Mouse (Mus musculus): Measurements from ENCODE around the gene Folr2. TPM values are rescaled to one million over a fixed set of nuclear protein-coding genes. Genes with fewer than 3 reads are reported as not detected.

The Folr2 gene
- polyA plus RNA-seq (2015; fragmentation: Nextera tagmentation; extraction: Ambion mirVana): 1.3 and 2.0 TPM in 2 replicates

GRCm38 (mm10) chr7:101857094-101857493 is at the start of gene Folr2:
Gene Folr2 (minus strand): TSS chr7:101857194.
- 78% methylated on average over 4 of the region's 4 CpGs for WGBS
- H3K4me3 ChIP-seq (ENCODE audit: low read depth, low read length): no peak within 1 kb of the TSS
- no peaks in the 10 kb centered on the region for H3K4me1 ChIP-seq (replicated peaks; ENCODE audit: control insufficient read depth, insufficient read depth)
- DNase-seq (ENCODE audit: low spot score): no peak
- no peak within 1 kb of the TSS for H3K9ac ChIP-seq (ENCODE audit: low read length)
- H3K4me2 ChIP-seq (replicated peaks; ENCODE audit: low read depth): no peak within 1 kb of the TSS
- H3K9me3 ChIP-seq (ENCODE audit: control insufficient read depth, low read length): no peaks in the 10 kb centered on the region
- ATAC-seq (ENCODE audit: low FRiP score, low TSS enrichment): no peak
- no peaks in the 10 kb centered on the region for H3K27me3 ChIP-seq (ENCODE audit: control insufficient read depth, insufficient read depth, low read length)
- H3K27ac ChIP-seq (replicated peaks): no peak within 1 kb of the TSS
- no peak for TF ChIP-seq CTCF (IDR thresholded peaks at IDR 0.05; ENCODE audit: low read depth)
- TF ChIP-seq EP300 (optimal IDR thresholded peaks at IDR 0.05): no peak
- H3K36me3 ChIP-seq (ENCODE audit: control insufficient read depth, insufficient read depth, low read length): no peaks in the 10 kb centered on the region

- Histone ChIP-seq H3K4me1 (replicated peaks; ENCODE audit: control insufficient read depth, insufficient read depth) (peaks cover 5% of the 10 kb centered on the region), H3K9ac (ENCODE audit: low read length) (peak overlapping the region; percentile 95), H3K4me2 (replicated peaks; ENCODE audit: low read depth) (peak overlapping the region; percentile 64), H3K4me3 (ENCODE audit: low read depth, low read length) (peak overlapping the region; percentile 82), H3K36me3 (ENCODE audit: control insufficient read depth, insufficient read depth, low read length) (peaks cover 6% of the 10 kb centered on the region), H3K9me3 (ENCODE audit: control insufficient read depth, low read length) (no peaks in the 10 kb centered on the region), H3K27me3 (ENCODE audit: control insufficient read depth, insufficient read depth, low read length) (no peaks in the 10 kb centered on the region), H3K27ac (replicated peaks) (peak overlapping the region; percentile 31; the same call in 1 of the 2 replicates)
- WGBS: 54% methylated on average over 8 of the region's 8 CpGs
- ATAC-seq (ENCODE audit: low FRiP score, low TSS enrichment) (no peak), DNase-seq (ENCODE audit: low spot score) (no peak)
- no peak for TF ChIP-seq CTCF (IDR thresholded peaks at IDR 0.05; ENCODE audit: low read depth)
- no peak for TF ChIP-seq EP300 (optimal IDR thresholded peaks at IDR 0.05)
Observed at GRCm38 (mm10) chr7:101906696-101907095, 49.7 kb upstream of the Folr2 start.

DNA sequence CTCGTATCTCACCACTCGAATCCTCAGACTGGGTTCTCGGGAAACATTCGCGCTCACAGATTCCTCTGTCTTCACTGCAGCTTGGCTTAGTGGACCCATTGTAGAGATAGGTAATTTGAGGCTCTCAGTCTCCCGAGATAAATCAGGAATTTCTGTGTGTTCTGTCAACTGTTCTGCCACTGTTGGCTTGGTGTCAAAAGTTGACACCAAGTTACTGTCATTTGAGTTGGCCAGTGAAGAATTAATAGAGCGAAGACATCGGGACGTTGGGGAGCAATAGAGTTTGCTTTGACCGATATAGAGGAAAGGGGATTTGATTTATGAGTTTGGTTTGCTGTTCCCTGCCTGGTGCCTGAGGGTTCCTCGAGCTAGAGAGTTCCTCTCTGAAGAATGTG is 49.3 kb upstream of the Folr2 start, which contains the start of gene Tomt:
Gene Tomt, minus strand, starts transcription at position 73 of the 395 bp plus-strand sequence.
- ATAC-seq (ENCODE audit: low FRiP score, low TSS enrichment) (no peak), DNase-seq (ENCODE audit: low spot score) (no peak)
- WGBS: 9% methylated on average over 11 of the region's 11 CpGs
- Histone ChIP-seq H3K9ac (ENCODE audit: low read length) (peak within 1 kb of the TSS; percentile 95), H3K27ac (replicated peaks) (peak within 1 kb of the TSS; percentile 96), H3K27me3 (ENCODE audit: control insufficient read depth, insufficient read depth, low read length) (no peaks in the 10 kb centered on the region), H3K36me3 (ENCODE audit: control insufficient read depth, insufficient read depth, low read length) (peaks cover 6% of the 10 kb centered on the region), H3K4me1 (replicated peaks; ENCODE audit: control insufficient read depth, insufficient read depth) (peaks cover 5% of the 10 kb centered on the region), H3K4me2 (replicated peaks; ENCODE audit: low read depth) (peak within 1 kb of the TSS; percentile 65), H3K9me3 (ENCODE audit: control insufficient read depth, low read length) (no peaks in the 10 kb centered on the region), H3K4me3 (ENCODE audit: low read depth, low read length) (peak within 1 kb of the TSS; percentile 82)
- TF ChIP-seq CTCF (IDR thresholded peaks at IDR 0.05; ENCODE audit: low read depth): no peak
- TF ChIP-seq EP300 (optimal IDR thresholded peaks at IDR 0.05): no peak

GRCm38 (mm10) chr7:101905561-101906286 is 48.7 kb upstream of the Folr2 start, which contains the start of gene Lamtor1:
Gene Lamtor1 (plus strand): TSS chr7:101905904.
- WGBS: under 1% methylated on average over 59 of the region's 61 CpGs
- TF ChIP-seq EP300 (optimal IDR thresholded peaks at IDR 0.05) (peak; percentile 3), CTCF (IDR thresholded peaks at IDR 0.05; ENCODE audit: low read depth) (0 out of 2 replicates have a peak, but pooled peaks have one; percentile 7)
- H3K27me3 ChIP-seq (ENCODE audit: control insufficient read depth, insufficient read depth, low read length): no peaks in the 10 kb centered on the region
- peak; percentile 97 for ATAC-seq (ENCODE audit: low FRiP score, low TSS enrichment)
- peaks cover 3% of the 10 kb centered on the region for H3K36me3 ChIP-seq (ENCODE audit: control insufficient read depth, insufficient read depth, low read length)
- peaks cover 5% of the 10 kb centered on the region for H3K4me1 ChIP-seq (replicated peaks; ENCODE audit: control insufficient read depth, insufficient read depth)
- peak within 1 kb of the TSS; percentile 82 for H3K4me3 ChIP-seq (ENCODE audit: low read depth, low read length)
- H3K27ac ChIP-seq (replicated peaks): peak within 1 kb of the TSS; percentile 96
- H3K4me2 ChIP-seq (replicated peaks; ENCODE audit: low read depth): peak within 1 kb of the TSS; percentile 65
- no peaks in the 10 kb centered on the region for H3K9me3 ChIP-seq (ENCODE audit: control insufficient read depth, low read length)
- peak within 1 kb of the TSS; percentile 95 for H3K9ac ChIP-seq (ENCODE audit: low read length)
- DNase-seq (ENCODE audit: low spot score): peak; percentile 100

- ATAC-seq (ENCODE audit: low FRiP score, low TSS enrichment) (no peak), DNase-seq (ENCODE audit: low spot score) (no peak)
- peaks cover 5% of the 10 kb centered on the region for H3K4me1 ChIP-seq (replicated peaks; ENCODE audit: control insufficient read depth, insufficient read depth)
- peak; percentile 39; the same call in 1 of the 2 replicates for TF ChIP-seq CTCF (IDR thresholded peaks at IDR 0.05; ENCODE audit: low read depth)
- TF ChIP-seq EP300 (optimal IDR thresholded peaks at IDR 0.05): no peak
- H3K9ac ChIP-seq (ENCODE audit: low read length): no peak overlapping the region
- H3K27me3 ChIP-seq (ENCODE audit: control insufficient read depth, insufficient read depth, low read length): no peaks in the 10 kb centered on the region
- no peaks in the 10 kb centered on the region for H3K9me3 ChIP-seq (ENCODE audit: control insufficient read depth, low read length)
- no peak overlapping the region for H3K27ac ChIP-seq (replicated peaks)
- no peak overlapping the region for H3K4me3 ChIP-seq (ENCODE audit: low read depth, low read length)
- no peak overlapping the region for H3K4me2 ChIP-seq (replicated peaks; ENCODE audit: low read depth)
- no peaks in the 10 kb centered on the region for H3K36me3 ChIP-seq (ENCODE audit: control insufficient read depth, insufficient read depth, low read length)
Observed at GRCm38 (mm10) chr7:101902846-101903245, 45.9 kb upstream of the Folr2 start.

DNA sequence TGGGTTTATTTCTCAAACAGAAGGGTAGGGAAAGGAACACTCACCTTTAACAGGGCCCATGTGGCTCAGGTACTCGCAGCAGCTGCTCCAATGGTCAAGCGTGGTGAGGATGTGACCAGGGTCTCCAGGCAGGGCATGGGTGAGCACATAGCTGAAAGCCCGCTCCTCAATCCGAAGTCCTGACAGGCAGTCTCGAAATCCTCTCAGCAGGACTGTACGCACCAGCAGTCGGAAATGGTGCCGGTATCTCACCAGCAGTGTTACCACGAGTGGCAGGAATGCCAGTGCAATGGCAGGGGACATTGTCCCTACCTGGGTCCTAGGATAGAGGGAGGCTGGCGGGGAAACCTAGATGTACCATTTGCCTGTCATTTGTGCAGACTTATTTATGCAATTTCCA is 45.0 kb upstream of the Folr2 start:
- no peaks in the 10 kb centered on the region for H3K27me3 ChIP-seq (ENCODE audit: control insufficient read depth, insufficient read depth, low read length)
- TF ChIP-seq CTCF (IDR thresholded peaks at IDR 0.05; ENCODE audit: low read depth): no peak
- TF ChIP-seq EP300 (optimal IDR thresholded peaks at IDR 0.05): no peak
- H3K9me3 ChIP-seq (ENCODE audit: control insufficient read depth, low read length): no peaks in the 10 kb centered on the region
- H3K4me2 ChIP-seq (replicated peaks; ENCODE audit: low read depth): no peak overlapping the region
- ATAC-seq (ENCODE audit: low FRiP score, low TSS enrichment) (no peak), DNase-seq (ENCODE audit: low spot score) (no peak)
- no peak overlapping the region for H3K4me3 ChIP-seq (ENCODE audit: low read depth, low read length)
- 96% methylated on average over 10 of the region's 10 CpGs for WGBS
- no peak overlapping the region for H3K9ac ChIP-seq (ENCODE audit: low read length)
- H3K36me3 ChIP-seq (ENCODE audit: control insufficient read depth, insufficient read depth, low read length): no peaks in the 10 kb centered on the region
- H3K27ac ChIP-seq (replicated peaks): no peak overlapping the region
- H3K4me1 ChIP-seq (replicated peaks; ENCODE audit: control insufficient read depth, insufficient read depth): peaks cover 5% of the 10 kb centered on the region
